Mouse (Mus musculus) liver, embryonic 11.5 days (tissue): ENCODE results near the gene Gjb6. TPM values are rescaled to one million over a fixed set of nuclear protein-coding genes. Genes with fewer than 3 reads are reported as not detected.

Experiments
- ATAC-seq: fragments of 200-750 bp; cut with Nextera tagmentation; replicated peaks from 2 replicates; pipeline ENCODE4 v1.8.0; 2017; ENCODE audit warnings: moderate number of reproducible peaks, mild to moderate bottlenecking, moderate TSS enrichment, moderate library complexity; ENCODE audit not compliant: low FRiP score
- DNase-seq: peaks from one replicate; pipeline ENCODE4 v3.0.0-alpha.2; 2017; ENCODE audit warnings: low spot score
- H3K27ac ChIP-seq: fragments of 300-500 bp; sonication (generic); 2 replicates; pipeline ENCODE4 v1.5.1; 2014; ENCODE audit warnings: mild to moderate bottlenecking, low read depth, low read length, control low read depth
- H3K27me3 ChIP-seq: fragments of 300-500 bp; sonication (generic); replicated peaks from 2 replicates; pipeline ENCODE4 v1.6.1; 2014; ENCODE audit warnings: low read length, mixed read lengths; ENCODE audit not compliant: control insufficient read depth, insufficient read depth
- H3K36me3 ChIP-seq: fragments of 300-500 bp; sonication (generic); 2 replicates; pipeline ENCODE4 v1.6.1; 2014; ENCODE audit warnings: mild to moderate bottlenecking, low read length, moderate library complexity, mixed read lengths; ENCODE audit not compliant: control insufficient read depth, insufficient read depth
- H3K4me1 ChIP-seq: fragments of 300-500 bp; sonication (generic); replicated peaks from 2 replicates; pipeline ENCODE4 v1.6.1; 2014; ENCODE audit warnings: low read length, mixed read lengths; ENCODE audit not compliant: control insufficient read depth, insufficient read depth
- H3K4me2 ChIP-seq: fragments of 300-500 bp; sonication (generic); 2 replicates; pipeline ENCODE4 v1.6.1; 2014; ENCODE audit warnings: mild to moderate bottlenecking, control low read depth, moderate library complexity
- H3K4me3 ChIP-seq: fragments of 300-500 bp; sonication (generic); 2 replicates; pipeline ENCODE4 v1.5.1; 2014; ENCODE audit warnings: low read depth, low read length, control low read depth
- H3K9ac ChIP-seq: fragments of 300-500 bp; sonication (generic); 2 replicates; pipeline ENCODE4 v1.6.1; 2014; ENCODE audit warnings: low read depth, low read length, control low read depth
- H3K9me3 ChIP-seq: fragments of 300-500 bp; sonication (generic); 2 replicates; pipeline ENCODE4 v1.6.1; 2016; ENCODE audit warnings: low read length, inconsistent platforms, mixed read lengths; ENCODE audit not compliant: control insufficient read depth
- WGBS: fragments of 180-500 bp; shearing (Covaris S2); extraction: QIAGEN DNeasy Blood & Tissue Kit; methylation state at CpG from one replicate; pipeline ENCODE4 v1.1.7; 2014; 5-methylcytosine and 5-hydroxymethylcytosine counted together
- polyA plus RNA-seq: library from polyadenylated mRNA; unstranded; fragments of >200 nt; fragmentation: Nextera tagmentation; extraction: Ambion mirVana; gene quantifications from 2 replicates; pipeline ENCODE4 v1.2.1, GENCODE M21; 2014

The Gjb6 gene
- polyA plus RNA-seq = 0.21 and 0.23 TPM in 2 replicates

- Histone ChIP-seq H3K9ac (no peak within 1 kb of the TSS), H3K27me3 (peaks cover 48% of the 10 kb centered on the region), H3K4me1 (no peaks in the 10 kb centered on the region), H3K4me2 (peak within 1 kb of the TSS; percentile 57), H3K4me3 (peak within 1 kb of the TSS; percentile 21), H3K27ac (no peak within 1 kb of the TSS), H3K9me3 (no peaks in the 10 kb centered on the region), H3K36me3 (no peaks in the 10 kb centered on the region)
- WGBS = 5% methylated on average over 32 of the region's 33 CpGs
- ATAC-seq (no peak), DNase-seq (no peak)
These were observed at the start of gene Gjb6 for GRCm38 (mm10) chr14:57133161-57133661. Gene Gjb6 (minus strand): TSS chr14:57133611.

GRCm38 (mm10) chr14:57165493-57165892, 32.1 kb upstream of the Gjb6 start:
- Histone ChIP-seq H3K4me3 (no peak overlapping the region), H3K9me3 (no peaks in the 10 kb centered on the region), H3K9ac (no peak overlapping the region), H3K36me3 (no peaks in the 10 kb centered on the region; the same call in 1 of the 2 replicates), H3K27ac (no peak overlapping the region), H3K4me1 (peaks cover 4% of the 10 kb centered on the region), H3K27me3 (no peaks in the 10 kb centered on the region), H3K4me2 (no peak overlapping the region)
- no peak for ATAC-seq
- 86% methylated on average over 3 of the region's 3 CpGs for WGBS
- no peak for DNase-seq

GRCm38 (mm10) chr14:57161833-57162232, 28.4 kb upstream of the Gjb6 start:
- Histone ChIP-seq H3K4me3 (no peak overlapping the region), H3K9me3 (no peaks in the 10 kb centered on the region), H3K27ac (no peak overlapping the region), H3K27me3 (no peaks in the 10 kb centered on the region), H3K36me3 (no peaks in the 10 kb centered on the region; the same call in 1 of the 2 replicates), H3K9ac (no peak overlapping the region), H3K4me1 (peaks cover 4% of the 10 kb centered on the region), H3K4me2 (no peak overlapping the region)
- no peak for ATAC-seq
- no peak for DNase-seq
- WGBS = 56% methylated on average over 2 of the region's 2 CpGs

DNA sequence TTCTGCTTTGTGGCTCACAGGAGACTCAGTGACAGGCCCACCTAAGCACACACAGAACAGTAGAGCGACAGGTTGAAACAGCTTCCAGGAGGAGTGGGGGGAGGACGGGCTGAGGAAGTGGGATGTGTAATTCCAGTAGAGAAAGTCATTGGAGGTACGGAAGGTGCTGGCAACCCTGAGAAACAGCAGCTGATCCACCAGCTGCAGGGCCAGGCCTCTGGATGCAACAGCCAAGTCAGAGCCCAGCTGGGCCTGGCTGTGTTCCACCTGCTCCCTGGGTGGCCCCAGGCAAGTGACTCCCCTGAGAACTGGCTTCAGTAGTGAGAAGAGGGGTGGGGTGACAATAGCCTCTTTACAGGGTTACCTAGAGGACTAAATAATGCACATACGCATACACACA, 27.8 kb upstream of the Gjb6 start:
- Histone ChIP-seq H3K4me3 (no peak overlapping the region), H3K4me1 (peaks cover 4% of the 10 kb centered on the region), H3K9ac (no peak overlapping the region), H3K36me3 (no peaks in the 10 kb centered on the region; the same call in 1 of the 2 replicates), H3K27ac (no peak overlapping the region), H3K4me2 (no peak overlapping the region), H3K9me3 (no peaks in the 10 kb centered on the region), H3K27me3 (no peaks in the 10 kb centered on the region)
- WGBS = 76% methylated on average over 4 of the region's 4 CpGs
- no peak for ATAC-seq
- no peak for DNase-seq

DNA sequence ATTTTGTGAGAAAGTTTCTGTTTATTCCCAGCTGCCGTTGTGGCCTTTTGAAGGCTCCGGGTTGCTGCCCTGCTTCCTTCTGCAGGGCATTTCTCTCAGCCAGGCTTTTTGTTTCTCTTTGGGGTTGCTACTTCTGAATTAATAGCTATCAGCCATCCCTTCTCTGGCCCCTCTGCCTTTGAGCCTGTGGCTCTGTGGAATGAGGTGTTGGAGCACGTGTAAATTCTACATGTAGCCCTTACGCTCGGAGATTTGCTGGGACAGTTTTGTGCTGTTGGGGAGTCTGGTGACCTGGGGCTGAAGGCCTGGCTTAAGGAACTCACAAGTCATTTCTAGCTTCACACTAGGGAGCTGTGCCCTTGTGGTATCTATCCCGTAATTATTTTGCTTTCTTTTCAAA, 21.5 kb upstream of the Gjb6 start:
- Histone ChIP-seq H3K4me2 (no peak overlapping the region), H3K4me3 (no peak overlapping the region), H3K9me3 (no peaks in the 10 kb centered on the region), H3K27me3 (no peaks in the 10 kb centered on the region; the same call in 1 of the 2 replicates), H3K4me1 (no peaks in the 10 kb centered on the region), H3K9ac (no peak overlapping the region), H3K36me3 (no peaks in the 10 kb centered on the region), H3K27ac (no peak overlapping the region)
- 55% methylated on average over 6 of the region's 6 CpGs for WGBS
- no peak for DNase-seq
- ATAC-seq = no peak

DNA sequence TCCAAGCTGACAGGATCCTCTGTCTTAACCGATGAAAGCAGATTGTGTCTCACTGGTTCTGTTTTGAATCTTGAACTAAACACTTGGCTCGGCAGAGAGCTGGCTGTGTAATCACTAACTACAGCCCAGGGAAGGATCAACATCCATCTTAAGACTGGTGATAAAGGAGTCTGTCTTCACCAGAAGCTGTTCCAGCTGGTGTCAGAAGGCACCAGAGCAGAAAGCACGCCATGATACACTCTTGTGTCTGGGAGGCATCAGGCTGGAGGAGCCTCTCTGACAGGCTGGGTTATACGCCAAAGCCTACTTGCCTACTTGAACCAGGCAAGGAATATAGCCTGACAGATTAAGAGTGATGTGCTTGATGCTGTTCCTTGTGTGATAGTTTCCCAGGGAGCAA, 12.3 kb upstream of the Gjb6 start:
- H3K27ac ChIP-seq = no peak overlapping the region
- no peak overlapping the region for H3K4me3 ChIP-seq
- no peak overlapping the region for H3K4me2 ChIP-seq
- H3K4me1 ChIP-seq = no peaks in the 10 kb centered on the region
- H3K9ac ChIP-seq = no peak overlapping the region
- no peak for ATAC-seq
- no peaks in the 10 kb centered on the region for H3K36me3 ChIP-seq
- H3K27me3 ChIP-seq = no peaks in the 10 kb centered on the region
- no peak for DNase-seq
- H3K9me3 ChIP-seq = no peaks in the 10 kb centered on the region
- WGBS = 37% methylated on average over 4 of the region's 4 CpGs

DNA sequence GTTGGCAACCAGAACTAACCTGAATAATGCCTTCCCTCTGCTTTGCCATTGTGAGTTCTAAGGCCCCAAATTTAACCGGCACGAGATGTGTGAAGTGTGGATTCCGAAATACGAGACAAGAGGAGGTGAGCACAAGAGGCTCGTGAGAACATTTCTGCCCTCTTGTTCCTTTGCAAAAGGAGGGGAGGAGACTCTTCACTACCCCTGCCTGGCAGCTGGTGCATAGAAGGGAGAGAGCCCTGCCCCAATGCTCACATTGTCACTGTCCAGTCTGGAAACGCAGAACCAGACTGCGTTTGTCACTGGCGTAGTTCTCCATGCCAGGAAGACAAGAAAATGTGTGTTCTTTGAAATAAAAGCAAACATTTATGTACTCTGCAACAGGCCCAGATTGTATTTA, 1.9 kb upstream of the Gjb6 start:
- no peak overlapping the region for H3K9ac ChIP-seq
- H3K36me3 ChIP-seq = no peaks in the 10 kb centered on the region
- H3K27me3 ChIP-seq = peaks cover 48% of the 10 kb centered on the region
- ATAC-seq (no peak), DNase-seq (no peak)
- no peak overlapping the region for H3K4me3 ChIP-seq
- H3K27ac ChIP-seq = no peak overlapping the region
- no peaks in the 10 kb centered on the region for H3K9me3 ChIP-seq
- H3K4me1 ChIP-seq = no peaks in the 10 kb centered on the region
- H3K4me2 ChIP-seq = no peak overlapping the region
- WGBS = 72% methylated on average over 8 of the region's 8 CpGs

DNA sequence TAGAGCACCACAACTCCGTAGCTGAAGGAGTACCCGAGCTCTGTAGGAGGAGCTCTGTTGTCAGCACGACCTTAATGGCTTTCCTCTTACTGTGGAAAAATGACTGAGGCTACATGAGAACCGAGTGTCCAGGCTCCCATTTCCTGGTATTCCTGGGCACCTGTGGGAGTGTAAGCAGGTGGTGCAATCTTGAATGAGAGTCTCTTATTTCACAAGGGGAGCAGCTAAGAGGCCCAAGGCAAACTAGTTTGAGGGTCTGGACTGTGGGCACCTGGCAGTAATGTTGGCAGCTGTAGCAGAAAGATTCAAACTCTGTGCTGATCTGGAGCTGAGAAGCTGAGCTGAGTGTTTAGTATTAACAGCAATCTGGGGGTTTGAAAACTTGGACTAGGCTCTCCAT, 6.0 kb downstream of the Gjb6 start:
- no peak overlapping the region for H3K4me3 ChIP-seq
- DNase-seq (no peak), ATAC-seq (no peak)
- no peak overlapping the region for H3K9ac ChIP-seq
- no peak overlapping the region for H3K4me2 ChIP-seq
- H3K36me3 ChIP-seq = no peaks in the 10 kb centered on the region
- no peaks in the 10 kb centered on the region for H3K4me1 ChIP-seq
- H3K27ac ChIP-seq = no peak overlapping the region
- peaks cover 14% of the 10 kb centered on the region for H3K27me3 ChIP-seq
- WGBS = 67% methylated on average over 4 of the region's 4 CpGs
- H3K9me3 ChIP-seq = no peaks in the 10 kb centered on the region

GRCm38 (mm10) chr14:57122295-57122694, 11.1 kb downstream of the Gjb6 start:
- H3K9me3 ChIP-seq = no peaks in the 10 kb centered on the region
- no peaks in the 10 kb centered on the region for H3K4me1 ChIP-seq
- ATAC-seq = no peak
- no peak overlapping the region for H3K4me3 ChIP-seq
- no peak for DNase-seq
- H3K36me3 ChIP-seq = no peaks in the 10 kb centered on the region
- no peak overlapping the region for H3K4me2 ChIP-seq
- H3K9ac ChIP-seq = no peak overlapping the region
- 80% methylated on average over 7 of the region's 7 CpGs for WGBS
- no peak overlapping the region for H3K27ac ChIP-seq
- no peaks in the 10 kb centered on the region for H3K27me3 ChIP-seq
